Mouse (Mus musculus): ENCODE data around the gene Ache. TPM values are rescaled to one million over a fixed set of nuclear protein-coding genes. Genes with fewer than 3 reads are reported as not detected.
A peak's percentile ranks its signal among the peaks of the same experiment; 100 is the strongest.

Gene Ache
- total RNA-seq, 2 experiments from 2014 or later = 2.9 to 3.1 TPM

DNA sequence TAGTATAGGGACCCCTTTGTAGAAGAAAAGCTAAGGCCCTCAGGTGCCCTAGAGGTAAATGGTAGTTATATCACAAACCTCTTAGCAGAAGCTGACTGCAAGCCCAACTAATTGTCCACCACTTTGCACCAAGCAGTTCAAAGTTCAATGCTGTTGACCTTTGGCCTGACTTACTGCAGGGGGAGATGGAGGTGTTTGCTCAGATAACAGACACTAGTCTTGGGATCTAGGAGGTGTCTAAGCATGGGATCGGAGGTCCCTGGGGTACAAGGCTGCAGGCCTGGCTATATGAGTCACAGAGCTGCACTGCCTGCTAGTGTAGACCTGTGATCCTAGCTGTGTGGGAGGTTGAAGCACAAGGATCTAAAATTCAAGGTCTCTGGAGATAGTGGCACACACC is 31.3 kb downstream of the Ache start:
- no peak for DNase-seq
- intact Hi-C loops (cut with DNase I) = no loop called here

DNA sequence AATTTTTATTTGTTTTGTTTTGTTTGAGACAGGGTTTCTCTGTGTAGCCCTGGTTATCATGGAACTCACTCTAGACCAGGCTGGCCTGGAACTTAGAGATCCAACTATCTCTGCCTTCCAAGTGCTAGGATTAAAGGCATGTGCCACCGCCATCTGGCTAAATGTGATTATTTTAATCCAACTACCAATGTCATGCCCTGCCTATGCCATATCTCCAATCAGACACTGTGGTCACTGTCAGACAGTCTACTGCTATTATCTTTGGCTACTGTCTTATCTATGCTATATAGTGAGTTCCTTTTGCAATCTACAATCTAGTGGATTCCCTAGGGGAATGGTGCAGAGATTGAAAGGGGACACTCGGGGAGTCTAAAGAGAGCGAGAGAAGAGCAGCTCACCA is 33.7 kb downstream of the Ache start:
- intact Hi-C loops (cut with DNase I) = no loop called here
- DNase-seq = no peak

DNA sequence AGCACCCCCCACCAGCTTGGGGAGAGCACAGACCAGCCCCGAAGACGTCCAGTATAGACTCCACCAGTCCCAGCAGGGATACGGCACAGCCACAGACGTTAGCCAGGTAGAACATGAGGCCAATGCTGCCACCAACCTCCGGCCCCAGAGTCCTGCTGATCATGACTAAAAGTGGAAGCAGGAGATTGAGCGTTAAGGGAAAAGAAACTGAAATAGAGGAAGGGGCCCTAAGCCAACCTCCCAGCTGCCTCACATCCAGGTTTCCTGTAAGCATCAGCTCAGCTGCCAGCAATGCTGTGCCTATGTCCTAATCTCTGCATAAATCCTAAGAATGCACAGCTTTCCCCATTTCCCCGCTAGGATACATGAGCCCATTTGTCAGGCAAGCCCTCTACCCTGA is 43.6 kb downstream of the Ache start:
- DNase-seq = no peak
- intact Hi-C loops (cut with DNase I) = no loop called here

DNA sequence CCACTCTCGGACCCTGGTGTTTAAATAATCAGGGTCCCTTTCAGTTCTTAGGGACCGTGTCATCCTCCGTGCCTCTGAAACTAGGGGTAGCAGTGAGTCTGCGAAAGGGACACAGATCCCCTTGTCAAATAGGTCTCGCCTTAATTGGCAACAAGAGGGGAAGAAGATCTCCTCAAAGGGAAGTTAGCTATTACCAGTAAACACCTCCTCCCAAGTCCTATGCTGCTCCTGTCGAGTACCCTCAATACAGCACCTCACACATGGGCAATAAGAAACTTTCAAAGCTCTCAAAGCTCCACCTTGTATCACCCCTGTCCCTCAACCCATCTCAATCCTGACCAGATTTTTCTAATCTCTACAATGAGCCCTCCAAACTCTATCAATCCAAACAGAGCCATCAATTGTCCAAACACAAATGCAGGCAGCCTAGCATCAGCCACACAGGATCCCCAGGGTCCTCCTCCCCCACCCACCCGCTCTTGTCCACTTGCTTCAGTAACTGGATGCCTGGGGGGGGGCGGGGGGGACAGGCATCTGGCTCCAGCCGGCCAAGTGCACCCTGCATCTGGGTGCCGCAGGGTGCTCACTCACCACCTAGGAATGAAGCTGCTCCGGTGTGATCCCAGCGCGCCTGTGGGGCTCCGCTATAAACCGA is 45.7 kb downstream of the Ache start:
- intact Hi-C loops (cut with DNase I) = loop anchor here (1.0 to 2.0 kb wide), 2 partner anchors 20 to 26 kb away; partner anchors contain the start of gene Srrt
- no peak for DNase-seq

DNA sequence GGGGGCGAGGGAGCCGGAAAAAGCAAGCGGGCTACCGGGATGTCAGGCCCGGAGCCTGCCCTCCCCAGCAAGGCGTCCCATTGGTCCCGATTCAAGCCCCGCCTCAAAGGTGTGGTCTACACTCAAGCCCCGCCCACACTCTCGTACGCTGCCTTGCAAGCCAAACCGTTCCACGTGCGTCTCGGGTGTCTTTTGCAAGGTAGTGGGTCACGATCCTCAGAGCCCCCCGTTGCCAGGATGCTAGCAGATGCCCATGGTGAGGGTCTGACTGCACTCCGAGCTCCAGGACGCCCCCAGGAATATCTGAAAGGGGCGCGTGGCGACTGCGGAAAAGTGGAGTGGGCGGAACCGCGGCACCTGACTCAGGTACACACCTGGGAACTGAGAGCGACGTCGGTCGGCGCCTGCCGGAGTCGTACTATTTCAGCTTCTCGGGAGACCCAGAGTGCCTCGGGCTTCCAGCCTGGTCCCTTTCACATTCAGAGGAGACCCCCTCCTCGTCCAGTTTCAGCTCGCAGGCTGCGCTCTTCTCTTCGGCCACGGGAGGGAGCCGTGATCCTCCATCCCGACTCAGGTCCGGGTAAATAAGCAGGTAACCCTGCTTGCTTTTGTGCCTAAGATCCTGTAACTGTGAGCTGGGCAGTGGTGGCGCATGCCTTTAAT is 46.3 kb downstream of the Ache start, which contains the start of gene Slc12a9:
Slc12a9 (minus strand) TSS at position 86 of the 663 bp plus-strand sequence.
- intact Hi-C loops (cut with DNase I) = loop anchor here (1.0 to 2.0 kb wide), 4 partner anchors 21 to 45 kb away; partner anchors contain the start of gene Srrt
- DNase-seq = peak; percentile 91 to 95

DNA sequence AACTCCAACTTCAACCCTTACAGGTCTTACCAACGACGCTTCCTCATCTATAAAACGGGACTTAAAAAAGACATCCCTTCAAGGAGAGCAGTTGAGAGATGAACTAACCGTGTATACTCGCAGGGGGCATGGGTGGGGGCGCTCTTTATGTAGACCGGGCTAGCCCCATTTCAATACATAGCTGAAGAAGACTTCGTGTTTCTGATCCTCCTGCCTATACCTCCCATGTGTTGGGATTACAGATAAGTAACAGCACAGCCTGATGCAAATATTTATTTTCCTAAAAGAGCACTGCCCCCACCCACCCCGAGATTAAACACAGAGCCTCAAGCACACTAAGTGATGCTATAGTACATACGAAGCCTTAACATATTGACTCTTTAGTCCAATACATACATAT is 47.0 kb downstream of the Ache start:
- intact Hi-C loops (cut with DNase I) = loop anchor here (1.0 kb wide), 2 partner anchors 24 to 44 kb away; no protein-coding TSS in a partner anchor

DNA sequence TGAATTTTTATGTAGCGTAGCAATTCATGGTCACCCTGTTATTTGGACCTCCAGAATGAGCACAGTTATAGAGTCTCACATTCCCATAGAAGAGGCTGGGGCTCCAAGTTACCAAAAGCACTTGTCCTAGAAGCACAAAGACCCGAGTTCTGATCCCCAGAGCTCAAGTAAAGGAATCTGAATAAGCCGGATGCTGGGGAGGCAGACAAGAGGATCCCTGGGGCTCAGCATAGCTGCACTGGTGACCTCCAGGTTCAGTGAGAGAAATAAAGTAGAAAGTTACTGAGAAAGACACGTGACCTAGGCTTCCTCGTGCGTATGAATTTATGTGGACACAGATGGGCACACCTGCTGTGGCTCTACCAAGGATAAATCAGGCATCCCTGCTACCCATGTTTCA is 47.7 kb downstream of the Ache start:
- intact Hi-C loops (cut with DNase I) = loop anchor here (5.0 kb wide), 1 partner anchor 442 kb away; the partner anchor contains the start of gene Ppp1r35
- no peak for DNase-seq

More for the DNA sequence above, 47.0 kb downstream of the Ache start:
- no peak for DNase-seq

DNA sequence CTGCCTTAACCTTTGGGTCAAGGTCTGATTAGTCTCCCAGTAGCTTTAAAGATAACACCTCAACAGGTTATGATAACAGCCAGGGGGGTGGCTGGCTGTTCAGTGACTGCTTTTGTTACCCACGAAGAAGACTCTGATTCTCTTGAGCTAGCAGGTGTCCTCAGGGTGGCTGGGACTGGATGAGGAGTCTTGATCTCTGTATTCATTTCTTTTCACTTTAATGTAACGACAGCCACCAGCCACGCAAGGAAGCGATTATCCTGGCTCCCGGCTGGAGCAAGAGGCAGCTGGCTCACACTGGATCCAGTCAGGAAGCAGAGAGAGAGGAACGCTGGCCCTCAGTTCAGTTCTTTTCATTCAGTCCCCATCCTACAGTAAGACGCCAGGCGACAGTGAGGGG is 49.9 kb downstream of the Ache start:
- no peak for DNase-seq
- intact Hi-C loops (cut with DNase I) = loop anchor here (5.0 kb wide), 1 partner anchor 440 kb away; the partner anchor contains the start of gene Ppp1r35

DNA sequence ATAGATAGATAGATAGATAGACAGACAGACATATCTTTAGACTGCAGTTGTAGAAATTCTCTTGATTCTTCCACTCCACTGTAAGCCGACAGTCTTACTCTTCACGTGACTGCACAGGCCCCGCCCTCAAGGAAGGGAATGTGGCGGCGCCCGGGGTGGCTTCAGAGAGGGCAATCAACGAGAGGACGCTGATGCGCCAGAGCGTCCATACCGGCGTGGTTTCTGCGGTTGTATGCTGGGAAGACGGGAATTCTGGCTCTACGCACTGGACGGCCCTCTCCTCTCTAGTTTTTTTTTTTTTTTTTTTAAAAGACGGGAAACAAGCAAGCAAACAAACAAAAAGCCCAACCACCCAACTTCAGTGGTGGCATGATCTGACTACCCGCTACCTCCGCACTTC is 50.9 kb downstream of the Ache start:
- intact Hi-C loops (cut with DNase I) = loop anchor here (5.0 kb wide), 1 partner anchor 439 kb away; the partner anchor contains the start of gene Ppp1r35
- DNase-seq = peak; percentile 85 to 88

DNA sequence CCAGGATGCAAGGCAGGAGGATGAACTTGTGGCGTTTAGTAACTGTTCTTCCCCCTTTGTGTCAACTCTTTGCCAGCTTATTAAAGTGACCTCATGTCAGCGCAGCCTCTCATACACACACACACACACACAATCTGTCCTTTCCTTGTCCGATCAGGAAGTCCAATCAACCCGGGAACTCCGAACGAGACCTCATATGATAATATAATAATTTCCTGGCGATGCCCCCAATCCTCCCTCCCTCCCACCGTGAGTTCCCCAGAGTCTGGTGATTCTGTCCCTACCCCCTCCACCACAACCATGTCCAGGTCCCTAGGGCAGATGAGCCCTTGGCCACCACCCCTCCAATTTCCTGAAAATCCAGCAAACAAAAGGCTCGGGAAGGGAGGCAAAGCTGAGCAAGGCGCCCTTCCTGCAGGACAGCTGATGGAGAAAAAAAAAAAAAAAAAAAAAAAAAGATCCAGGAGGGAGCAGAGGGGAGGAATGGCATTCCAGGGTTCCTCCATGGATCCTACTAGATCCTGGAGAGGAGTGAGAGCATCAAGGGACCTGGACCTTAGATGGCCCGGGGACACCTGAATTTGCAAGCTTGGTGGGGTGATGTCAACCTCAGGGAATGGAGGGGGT is 51.5 kb downstream of the Ache start:
- intact Hi-C loops (cut with DNase I) = loop anchor here (1.0 to 5.0 kb wide), 2 partner anchors 11 to 439 kb away; partner anchors contain the start of gene Ppp1r35
- DNase-seq = peak in 1 of 2 experiments; percentile 55

DNA sequence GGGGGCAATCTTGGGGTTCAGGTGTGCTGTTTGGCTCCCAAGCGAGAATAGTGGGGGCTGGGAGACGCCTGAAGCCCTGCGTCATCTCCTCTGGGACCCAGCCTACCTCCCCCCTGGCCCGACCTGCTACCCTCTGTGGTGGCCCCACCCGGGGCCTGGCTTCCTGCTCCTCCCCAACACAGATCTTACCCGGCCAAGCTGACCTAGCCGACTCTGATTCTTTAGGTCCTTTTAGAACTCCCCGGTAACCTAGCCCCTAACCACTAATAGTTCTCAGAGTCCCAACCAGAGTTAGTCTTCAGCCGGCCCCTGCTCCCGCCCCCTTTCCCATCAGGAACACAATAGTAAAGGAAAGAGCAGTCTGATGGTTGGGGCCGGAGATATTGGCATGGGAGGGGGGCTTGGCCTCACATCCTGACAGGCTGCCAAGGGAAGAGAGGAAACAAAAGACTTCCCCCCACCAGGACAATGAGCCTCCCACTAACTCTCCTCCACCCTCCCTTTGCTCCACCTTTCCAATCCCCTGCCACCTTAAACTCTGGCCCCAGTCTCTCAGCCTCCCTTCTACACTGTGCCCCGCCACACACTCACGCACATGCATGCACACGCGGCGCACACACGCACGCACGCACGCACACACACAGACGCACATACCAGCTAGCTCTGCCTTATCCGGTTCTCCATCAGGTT is 52.1 kb downstream of the Ache start:
- intact Hi-C loops (cut with DNase I) = loop anchor here (1.0 to 5.0 kb wide), 2 partner anchors 10 to 438 kb away; partner anchors contain the start of gene Ppp1r35

DNA sequence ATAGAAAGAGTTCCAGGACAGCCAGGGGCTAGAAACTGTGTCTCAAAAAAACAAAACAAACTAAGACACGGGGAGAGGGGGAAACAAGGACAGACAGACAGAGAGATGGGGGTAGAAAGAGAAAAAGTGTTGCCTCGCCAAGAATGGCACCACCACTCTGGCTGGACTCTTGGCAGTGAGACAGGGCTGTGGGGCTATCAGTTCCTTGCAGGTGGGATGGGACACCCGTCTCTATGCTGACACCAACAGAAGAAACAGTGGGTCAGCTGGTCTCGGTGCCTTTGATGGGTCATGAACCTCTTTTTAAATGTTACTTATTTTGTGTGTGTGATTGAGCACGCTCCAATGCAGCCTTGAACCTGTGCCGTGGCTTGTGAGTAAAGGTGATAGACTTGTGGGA is 52.9 kb downstream of the Ache start:
- DNase-seq = no peak
- intact Hi-C loops (cut with DNase I) = no loop called here

More for the DNA sequence above, 52.1 kb downstream of the Ache start:
- DNase-seq = peak; percentile 61 to 72

DNA sequence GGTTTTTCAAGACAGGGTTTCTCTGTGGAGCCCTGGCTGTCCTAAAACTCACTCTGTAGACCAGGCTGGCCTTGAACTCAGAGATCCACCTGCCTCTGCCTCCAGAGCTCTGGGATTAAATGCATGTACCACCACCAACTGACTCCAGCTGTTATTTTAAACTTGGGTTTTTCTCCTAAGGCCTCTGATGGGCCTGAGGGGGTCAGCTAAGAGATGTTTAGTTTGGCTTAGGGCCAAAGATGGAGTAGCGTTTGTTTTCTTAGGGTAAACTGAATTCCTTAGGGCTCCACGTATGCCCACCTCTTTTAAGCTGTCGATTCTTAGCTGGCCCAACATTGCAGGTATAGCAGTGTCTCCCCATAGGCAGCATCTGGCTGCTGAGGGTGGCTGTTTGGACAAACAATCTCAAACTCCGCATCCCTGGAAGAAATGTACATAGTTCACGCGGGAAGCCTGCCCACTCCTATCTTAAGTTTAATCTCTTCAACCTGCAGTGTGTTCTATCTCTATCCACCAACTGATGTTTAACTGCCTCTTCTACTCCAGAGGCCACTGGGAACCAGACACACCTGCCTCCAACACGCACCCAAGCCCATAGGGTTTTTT is 55.2 kb downstream of the Ache start:
- intact Hi-C loops (cut with DNase I) = no loop called here

DNA sequence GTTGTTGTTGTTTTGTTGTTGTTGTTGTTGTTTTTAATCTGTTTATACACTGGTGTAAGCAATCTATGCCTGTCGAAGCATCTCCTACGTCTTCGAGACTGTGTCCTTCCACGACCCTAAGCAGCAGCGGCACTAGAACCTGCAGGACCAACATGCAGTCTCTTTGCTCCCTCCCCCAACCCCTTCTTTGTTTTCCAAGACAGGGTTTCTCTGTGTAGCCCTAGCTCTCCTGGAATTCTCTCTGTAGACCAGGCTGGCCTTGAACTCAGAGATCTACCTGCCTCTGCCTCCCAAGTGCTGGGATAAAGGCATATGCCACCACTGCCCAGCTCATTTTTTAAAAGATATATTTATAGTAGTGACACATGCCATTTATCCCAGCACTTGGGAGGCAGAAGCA is 56.1 kb downstream of the Ache start:
- intact Hi-C loops (cut with DNase I) = no loop called here
- DNase-seq = no peak

More for the DNA sequence above, 55.2 kb downstream of the Ache start:
- no peak for DNase-seq

DNA sequence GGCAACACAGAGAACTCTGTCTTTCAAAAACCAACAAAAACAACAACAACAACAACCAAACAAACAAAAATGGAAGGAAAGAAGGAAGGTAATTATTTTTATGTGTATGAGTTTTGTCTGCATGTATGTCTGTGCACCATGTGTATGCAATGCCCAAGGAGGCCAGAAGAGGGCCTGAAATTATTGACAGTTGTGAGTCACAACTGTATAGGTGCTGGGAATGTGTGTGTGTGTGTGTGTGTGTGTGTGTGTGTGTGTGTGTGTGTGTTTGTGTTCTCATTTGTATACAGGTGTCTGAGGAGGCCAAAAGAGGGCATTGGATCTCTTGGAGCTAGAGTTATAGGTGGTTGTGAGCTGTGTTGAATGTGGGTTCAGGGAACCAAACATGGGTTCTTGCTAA is 56.5 kb downstream of the Ache start:
- intact Hi-C loops (cut with DNase I) = no loop called here
- no peak for DNase-seq

Small RNAs within 50 kb of the gene (microRNA-seq; reads per million reads assigned to microRNA genes)
- gene Mir7036 (ENCODE audit: borderline number of aligned reads in 2 of 2) (0 to 2.0 reads per million in 2 experiments), gene Mir8116 (ENCODE audit: borderline number of aligned reads in 2 of 2) (0 reads per million in 2 experiments)

Other genes starting within 250 kb of the Ache start
- gene Ap1s1, start 241.4 kb upstream of the Ache start, total RNA-seq (2021) = 10 to 100 TPM; 38.8 to 41.3 TPM
- 10 to 100 TPM; 28.1 to 42.8 TPM for gene Serpine1, start 215.3 kb upstream of the Ache start, total RNA-seq (2021)
- gene Trim56, start 171.3 kb upstream of the Ache start, total RNA-seq (2021) = 10 to 100 TPM; 19.9 to 23.0 TPM
- gene Muc3, start 138.2 kb upstream of the Ache start, total RNA-seq (2021) = not detected
- under 1 TPM in 1 of 2 experiments, not detected in 1; 0.36 TPM for gene Muc3a, start 75.1 kb upstream of the Ache start, total RNA-seq (2021)
- gene Ufsp1, start 7.1 kb downstream of the Ache start, total RNA-seq (2021) = 1 to 10 TPM; 8.5 to 9.0 TPM
- gene Srrt, start 20.2 kb downstream of the Ache start, total RNA-seq (2021) = 10 to 100 TPM; 58.3 to 62.6 TPM
- gene Trip6, start 26.9 kb downstream of the Ache start, total RNA-seq (2021) = 10 to 100 TPM; 11.1 to 14.3 TPM
- gene Slc12a9, start 46.1 kb downstream of the Ache start, total RNA-seq (2021) = 1 to 10 TPM; 2.0 to 3.6 TPM
- gene Ephb4, start 62.6 kb downstream of the Ache start, total RNA-seq (2021) = 10 to 100 TPM; 55.6 to 64.8 TPM
- gene Zan, start 189.5 kb downstream of the Ache start, total RNA-seq (2021) = not detected
- gene Pop7, start 215.0 kb downstream of the Ache start, total RNA-seq (2021) = 10 to 100 TPM; 13.1 to 14.1 TPM
- 10 to 100 TPM; 29.5 to 35.4 TPM for gene Gigyf1, start 231.0 kb downstream of the Ache start, total RNA-seq (2021)
- not detected for gene Epo, start 245.7 kb downstream of the Ache start, total RNA-seq (2021)
- gene Gnb2, start 246.0 kb downstream of the Ache start, total RNA-seq (2021) = 100 to 1,000 TPM; 245 to 248 TPM

Data from heart, postnatal 36 days (tissue).